Mouse (Mus musculus): ENCODE data around the gene 4930404N11Rik. TPM values are rescaled to one million over a fixed set of nuclear protein-coding genes. Genes with fewer than 3 reads are reported as not detected.

Gene 4930404N11Rik
- polyA plus RNA-seq, 1 experiment, result 0.40 TPM

- TF ChIP-seq GATA1 (IDR thresholded peaks at IDR 0.05; ENCODE audit: low read length), result no peak
Observed at GRCm38 (mm10) chr10:81335393-81336340, 29.9 kb downstream of the 4930404N11Rik start.

GRCm38 (mm10) chr10:81334324-81334723, 31.3 kb downstream of the 4930404N11Rik start:
- TF ChIP-seq GATA1 (IDR thresholded peaks at IDR 0.05; ENCODE audit: low read length), result no peak

- TF ChIP-seq GATA1 (IDR thresholded peaks at IDR 0.05; ENCODE audit: low read length), result no peak
Observed at GRCm38 (mm10) chr10:81332277-81332676, 33.3 kb downstream of the 4930404N11Rik start.

- no peak for TF ChIP-seq GATA1 (IDR thresholded peaks at IDR 0.05; ENCODE audit: low read length)
Observed at GRCm38 (mm10) chr10:81330007-81330406, 35.6 kb downstream of the 4930404N11Rik start.

GRCm38 (mm10) chr10:81329194-81329975, 36.2 kb downstream of the 4930404N11Rik start:
- TF ChIP-seq GATA1 (IDR thresholded peaks at IDR 0.05; ENCODE audit: low read length), result no peak

GRCm38 (mm10) chr10:81328386-81328785, 37.2 kb downstream of the 4930404N11Rik start, which contains the start of gene Tbxa2r:
TSS of gene Tbxa2r (plus strand) at chr10:81328731.
- no peak for TF ChIP-seq GATA1 (IDR thresholded peaks at IDR 0.05; ENCODE audit: low read length)

GRCm38 (mm10) chr10:81327959-81328358, 37.7 kb downstream of the 4930404N11Rik start:
- TF ChIP-seq GATA1 (IDR thresholded peaks at IDR 0.05; ENCODE audit: low read length), result no peak

GRCm38 (mm10) chr10:81326858-81327257, 38.8 kb downstream of the 4930404N11Rik start:
- no peak for TF ChIP-seq GATA1 (IDR thresholded peaks at IDR 0.05; ENCODE audit: low read length)

GRCm38 (mm10) chr10:81325781-81326180, 39.8 kb downstream of the 4930404N11Rik start:
- no peak for TF ChIP-seq GATA1 (IDR thresholded peaks at IDR 0.05; ENCODE audit: low read length)

GRCm38 (mm10) chr10:81325176-81325575, 40.4 kb downstream of the 4930404N11Rik start:
- TF ChIP-seq GATA1 (IDR thresholded peaks at IDR 0.05; ENCODE audit: low read length), result no peak

- no peak for TF ChIP-seq GATA1 (IDR thresholded peaks at IDR 0.05; ENCODE audit: low read length)
Observed at GRCm38 (mm10) chr10:81323791-81324530, 41.7 kb downstream of the 4930404N11Rik start.

GRCm38 (mm10) chr10:81323141-81323775, 42.4 kb downstream of the 4930404N11Rik start:
- no peak for TF ChIP-seq GATA1 (IDR thresholded peaks at IDR 0.05; ENCODE audit: low read length)

GRCm38 (mm10) chr10:81322444-81322843, 43.2 kb downstream of the 4930404N11Rik start:
- no peak for TF ChIP-seq GATA1 (IDR thresholded peaks at IDR 0.05; ENCODE audit: low read length)

GRCm38 (mm10) chr10:81321436-81321835, 44.2 kb downstream of the 4930404N11Rik start:
- TF ChIP-seq GATA1 (IDR thresholded peaks at IDR 0.05; ENCODE audit: low read length), result no peak

All from G1E-ER4 (cell line).